Mouse (Mus musculus) gastrocnemius, postnatal 36 days (tissue): ENCODE results near the gene Zfp526. TPM values are rescaled to one million over a fixed set of nuclear protein-coding genes. Genes with fewer than 3 reads are reported as not detected.

Experiments
- DNase-seq, 2 experiments: peaks; one replicate each; pipeline ENCODE4 v3.0.0; 2022
- intact Hi-C: fragments of 180-260 bp; cut with DNase I; formaldehyde crosslinking; loops from one replicate; pipeline ENCODE4 v1.15.1; 2025
- total RNA-seq, 2 experiments: library from RNA; stranded (reverse); gene quantifications; 2 replicates each; pipeline ENCODE4 v1.2.3; 2021

The Zfp526 gene
- total RNA-seq, 2 experiments from 2014 or later = 4.1 to 5.5 TPM

GRCm38 (mm10) chr7:25206094-25206830 is 15.0 kb upstream of the Zfp526 start:
- intact Hi-C loops = no loop called here
- no peak for DNase-seq

- intact Hi-C loops = no loop called here
- DNase-seq = no peak
Measured at GRCm38 (mm10) chr7:25209161-25209622, 12.0 kb upstream of the Zfp526 start.

GRCm38 (mm10) chr7:25210482-25210881 is 10.7 kb upstream of the Zfp526 start:
- intact Hi-C loops = no loop called here

GRCm38 (mm10) chr7:25213099-25213498 is 8.1 kb upstream of the Zfp526 start:
- no peak for DNase-seq
- intact Hi-C loops = no loop called here

More at GRCm38 (mm10) chr7:25210482-25210881, 10.7 kb upstream of the Zfp526 start:
- DNase-seq = peak; percentile 65 to 78

GRCm38 (mm10) chr7:25214172-25214571 is 7.1 kb upstream of the Zfp526 start:
- intact Hi-C loops = no loop called here
- no peak for DNase-seq

GRCm38 (mm10) chr7:25217653-25218395 is 3.4 kb upstream of the Zfp526 start:
- no peak for DNase-seq
- intact Hi-C loops = loop anchor here (5.0 kb wide), 1 partner anchor 1939 kb away; no protein-coding TSS in a partner anchor

- no peak for DNase-seq
- intact Hi-C loops = loop anchor here (5.0 kb wide), 1 partner anchor 1938 kb away; no protein-coding TSS in a partner anchor
Measured at GRCm38 (mm10) chr7:25218705-25219415, 2.4 kb upstream of the Zfp526 start.

- intact Hi-C loops = loop anchor here (5.0 kb wide), 1 partner anchor 1938 kb away; no protein-coding TSS in a partner anchor
- DNase-seq = no peak
Measured at GRCm38 (mm10) chr7:25219416-25219750, 1.8 kb upstream of the Zfp526 start.

GRCm38 (mm10) chr7:25219756-25220456 is 1.3 kb upstream of the Zfp526 start:
- intact Hi-C loops = loop anchor here (5.0 kb wide), 1 partner anchor 1937 kb away; no protein-coding TSS in a partner anchor
- DNase-seq = peak; percentile 91 to 95

- intact Hi-C loops = no loop called here
- DNase-seq = no peak
Measured at GRCm38 (mm10) chr7:25220457-25221101, 646 bp upstream of the Zfp526 start, which contains the start of gene Dedd2. Gene Dedd2 (minus strand): TSS chr7:25220615.

- intact Hi-C loops = no loop called here
- DNase-seq = no peak
Measured at GRCm38 (mm10) chr7:25222275-25222967, 1.2 kb downstream of the Zfp526 start.

- DNase-seq = no peak
- intact Hi-C loops = no loop called here
Measured at GRCm38 (mm10) chr7:25227523-25228300, 6.5 kb downstream of the Zfp526 start.

- DNase-seq = no peak
- intact Hi-C loops = no loop called here
Measured at GRCm38 (mm10) chr7:25230690-25231285, 9.6 kb downstream of the Zfp526 start.

- intact Hi-C loops = no loop called here
- no peak for DNase-seq
Measured at GRCm38 (mm10) chr7:25232101-25232648, 10.9 kb downstream of the Zfp526 start.

- DNase-seq = no peak
- intact Hi-C loops = no loop called here
Measured at GRCm38 (mm10) chr7:25233061-25233460, 11.8 kb downstream of the Zfp526 start.

GRCm38 (mm10) chr7:25235526-25235925 is 14.3 kb downstream of the Zfp526 start:
- DNase-seq = no peak
- intact Hi-C loops = no loop called here

- intact Hi-C loops = no loop called here
- peak; percentile 93 to 97 for DNase-seq
Measured at GRCm38 (mm10) chr7:25237249-25238014, 16.2 kb downstream of the Zfp526 start, which contains the start of gene Gsk3a. Gene Gsk3a (minus strand): TSS chr7:25237851.
